Mouse (Mus musculus): ENCODE results near the gene Pars2. TPM values are rescaled to one million over a fixed set of nuclear protein-coding genes. Genes with fewer than 3 reads are reported as not detected.

The Pars2 gene
- polyA plus RNA-seq, 1 experiment from 2014 or later = 12.6 TPM

GRCm38 (mm10) chr4:106617056-106617455, 33.8 kb upstream of the Pars2 start, which contains the start of gene Lexm:
Lexm (minus strand) TSS chr4:106617241.
- Histone ChIP-seq H3K4me3 (replicated peaks; ENCODE audit: low read length) (peak within 1 kb of the TSS; percentile 4; the same call in 1 of the 2 replicates), H3K36me3 (ENCODE audit: control insufficient read depth, insufficient read depth) (no peaks in the 10 kb centered on the region), H3K27me3 (replicated peaks; ENCODE audit: control insufficient read depth, insufficient read depth, low read length) (0 out of 2 replicates have a peak, but pooled peaks cover 2% of the 10 kb centered on the region), H3K27ac (ENCODE audit: low read length) (no peak within 1 kb of the TSS), H3K4me2 (ENCODE audit: low read length) (peak within 1 kb of the TSS; percentile 39), H3K9ac (replicated peaks; ENCODE audit: low read depth, low read length) (no peak within 1 kb of the TSS; the same call in 1 of the 2 replicates), H3K9me3 (ENCODE audit: control insufficient read depth, low read length) (no peaks in the 10 kb centered on the region), H3K4me1 (replicated peaks; ENCODE audit: control insufficient read depth, insufficient read depth, low read length) (peaks cover 10% of the 10 kb centered on the region)
- WGBS = 2% methylated on average over 18 of the region's 19 CpGs
- 0 out of 2 replicates have a peak, but pooled peaks have one; percentile 21 for ATAC-seq

GRCm38 (mm10) chr4:106618898-106619297, 32.0 kb upstream of the Pars2 start:
- peaks cover 10% of the 10 kb centered on the region for H3K4me1 ChIP-seq (replicated peaks; ENCODE audit: control insufficient read depth, insufficient read depth, low read length)
- no peak overlapping the region for H3K9ac ChIP-seq (replicated peaks; ENCODE audit: low read depth, low read length)
- no peak for ATAC-seq
- H3K36me3 ChIP-seq (ENCODE audit: control insufficient read depth, insufficient read depth) = no peaks in the 10 kb centered on the region
- peaks cover 15% of the 10 kb centered on the region for H3K27me3 ChIP-seq (replicated peaks; ENCODE audit: control insufficient read depth, insufficient read depth, low read length)
- H3K4me2 ChIP-seq (ENCODE audit: low read length) = no peak overlapping the region
- H3K27ac ChIP-seq (ENCODE audit: low read length) = no peak overlapping the region
- H3K9me3 ChIP-seq (ENCODE audit: control insufficient read depth, low read length) = no peaks in the 10 kb centered on the region
- no peak overlapping the region for H3K4me3 ChIP-seq (replicated peaks; ENCODE audit: low read length)
- WGBS = 94% methylated on average over 4 of the region's 4 CpGs

- Histone ChIP-seq H3K9me3 (ENCODE audit: control insufficient read depth, low read length) (no peaks in the 10 kb centered on the region), H3K9ac (replicated peaks; ENCODE audit: low read depth, low read length) (no peak overlapping the region), H3K27me3 (replicated peaks; ENCODE audit: control insufficient read depth, insufficient read depth, low read length) (peaks cover 20% of the 10 kb centered on the region), H3K36me3 (ENCODE audit: control insufficient read depth, insufficient read depth) (no peaks in the 10 kb centered on the region), H3K27ac (ENCODE audit: low read length) (no peak overlapping the region), H3K4me2 (ENCODE audit: low read length) (no peak overlapping the region), H3K4me1 (replicated peaks; ENCODE audit: control insufficient read depth, insufficient read depth, low read length) (peaks cover 7% of the 10 kb centered on the region), H3K4me3 (replicated peaks; ENCODE audit: low read length) (no peak overlapping the region)
- 75% methylated on average over 3 of the region's 3 CpGs for WGBS
- ATAC-seq = no peak
Measured at GRCm38 (mm10) chr4:106621428-106621827, 29.4 kb upstream of the Pars2 start.

- 30% methylated on average over 16 of the region's 16 CpGs for WGBS
- no peak within 1 kb of the TSS for H3K4me2 ChIP-seq (ENCODE audit: low read length)
- peaks cover 20% of the 10 kb centered on the region for H3K27me3 ChIP-seq (replicated peaks; ENCODE audit: control insufficient read depth, insufficient read depth, low read length)
Measured at GRCm38 (mm10) chr4:106622030-106622493, 28.8 kb upstream of the Pars2 start, which contains the start of gene Ttc22. Ttc22 (plus strand) TSS chr4:106622432.

GRCm38 (mm10) chr4:106622712-106623111, 28.2 kb upstream of the Pars2 start:
- Histone ChIP-seq H3K27me3 (replicated peaks; ENCODE audit: control insufficient read depth, insufficient read depth, low read length) (peaks cover 20% of the 10 kb centered on the region), H3K9me3 (ENCODE audit: control insufficient read depth, low read length) (no peaks in the 10 kb centered on the region), H3K27ac (ENCODE audit: low read length) (no peak overlapping the region), H3K36me3 (ENCODE audit: control insufficient read depth, insufficient read depth) (no peaks in the 10 kb centered on the region), H3K4me1 (replicated peaks; ENCODE audit: control insufficient read depth, insufficient read depth, low read length) (peaks cover 2% of the 10 kb centered on the region; the same call in 1 of the 2 replicates), H3K4me3 (replicated peaks; ENCODE audit: low read length) (no peak overlapping the region), H3K4me2 (ENCODE audit: low read length) (no peak overlapping the region), H3K9ac (replicated peaks; ENCODE audit: low read depth, low read length) (no peak overlapping the region)
- 30% methylated on average over 28 of the region's 28 CpGs for WGBS
- no peak for ATAC-seq

More at GRCm38 (mm10) chr4:106622030-106622493, 28.8 kb upstream of the Pars2 start, which contains the start of gene Ttc22:
- Histone ChIP-seq H3K4me1 (replicated peaks; ENCODE audit: control insufficient read depth, insufficient read depth, low read length) (peaks cover 5% of the 10 kb centered on the region), H3K27ac (ENCODE audit: low read length) (no peak within 1 kb of the TSS), H3K36me3 (ENCODE audit: control insufficient read depth, insufficient read depth) (no peaks in the 10 kb centered on the region), H3K9ac (replicated peaks; ENCODE audit: low read depth, low read length) (no peak within 1 kb of the TSS), H3K9me3 (ENCODE audit: control insufficient read depth, low read length) (no peaks in the 10 kb centered on the region), H3K4me3 (replicated peaks; ENCODE audit: low read length) (no peak within 1 kb of the TSS)
- no peak for ATAC-seq

- no peak for ATAC-seq
- H3K9ac ChIP-seq (replicated peaks; ENCODE audit: low read depth, low read length) = no peak overlapping the region
- H3K36me3 ChIP-seq (ENCODE audit: control insufficient read depth, insufficient read depth) = no peaks in the 10 kb centered on the region
- no peak overlapping the region for H3K27ac ChIP-seq (ENCODE audit: low read length)
- H3K27me3 ChIP-seq (replicated peaks; ENCODE audit: control insufficient read depth, insufficient read depth, low read length) = peaks cover 18% of the 10 kb centered on the region
- WGBS = 91% methylated on average over 10 of the region's 10 CpGs
- no peak overlapping the region for H3K4me3 ChIP-seq (replicated peaks; ENCODE audit: low read length)
- H3K4me1 ChIP-seq (replicated peaks; ENCODE audit: control insufficient read depth, insufficient read depth, low read length) = peaks cover 2% of the 10 kb centered on the region; the same call in 1 of the 2 replicates
- H3K4me2 ChIP-seq (ENCODE audit: low read length) = no peak overlapping the region
- no peaks in the 10 kb centered on the region for H3K9me3 ChIP-seq (ENCODE audit: control insufficient read depth, low read length)
Measured at GRCm38 (mm10) chr4:106624271-106624670, 26.6 kb upstream of the Pars2 start.

- no peak overlapping the region for H3K27ac ChIP-seq (ENCODE audit: low read length)
- H3K4me1 ChIP-seq (replicated peaks; ENCODE audit: control insufficient read depth, insufficient read depth, low read length) = peaks cover 27% of the 10 kb centered on the region
- H3K9ac ChIP-seq (replicated peaks; ENCODE audit: low read depth, low read length) = no peak overlapping the region
- ATAC-seq = no peak
- no peaks in the 10 kb centered on the region for H3K36me3 ChIP-seq (ENCODE audit: control insufficient read depth, insufficient read depth)
- H3K4me3 ChIP-seq (replicated peaks; ENCODE audit: low read length) = no peak overlapping the region
- H3K27me3 ChIP-seq (replicated peaks; ENCODE audit: control insufficient read depth, insufficient read depth, low read length) = peaks cover 15% of the 10 kb centered on the region
- no peaks in the 10 kb centered on the region for H3K9me3 ChIP-seq (ENCODE audit: control insufficient read depth, low read length)
- no peak overlapping the region for H3K4me2 ChIP-seq (ENCODE audit: low read length)
- 60% methylated on average over 5 of the region's 5 CpGs for WGBS
Measured at GRCm38 (mm10) chr4:106627809-106628208, 23.1 kb upstream of the Pars2 start.

- WGBS = 64% methylated on average over 9 of the region's 9 CpGs
- no peak overlapping the region for H3K4me3 ChIP-seq (replicated peaks; ENCODE audit: low read length)
- peaks cover 7% of the 10 kb centered on the region for H3K27me3 ChIP-seq (replicated peaks; ENCODE audit: control insufficient read depth, insufficient read depth, low read length)
- no peak overlapping the region for H3K27ac ChIP-seq (ENCODE audit: low read length)
- H3K36me3 ChIP-seq (ENCODE audit: control insufficient read depth, insufficient read depth) = no peaks in the 10 kb centered on the region
- H3K9ac ChIP-seq (replicated peaks; ENCODE audit: low read depth, low read length) = no peak overlapping the region
- no peaks in the 10 kb centered on the region for H3K9me3 ChIP-seq (ENCODE audit: control insufficient read depth, low read length)
- no peak for ATAC-seq
- H3K4me1 ChIP-seq (replicated peaks; ENCODE audit: control insufficient read depth, insufficient read depth, low read length) = peaks cover 35% of the 10 kb centered on the region
- no peak overlapping the region for H3K4me2 ChIP-seq (ENCODE audit: low read length)
Measured at GRCm38 (mm10) chr4:106628650-106629360, 22.1 kb upstream of the Pars2 start.

- no peak for ATAC-seq
- Histone ChIP-seq H3K27ac (ENCODE audit: low read length) (no peak overlapping the region), H3K4me2 (ENCODE audit: low read length) (no peak overlapping the region), H3K4me1 (replicated peaks; ENCODE audit: control insufficient read depth, insufficient read depth, low read length) (peaks cover 41% of the 10 kb centered on the region), H3K9me3 (ENCODE audit: control insufficient read depth, low read length) (no peaks in the 10 kb centered on the region), H3K27me3 (replicated peaks; ENCODE audit: control insufficient read depth, insufficient read depth, low read length) (peaks cover 4% of the 10 kb centered on the region; the same call in 1 of the 2 replicates), H3K4me3 (replicated peaks; ENCODE audit: low read length) (no peak overlapping the region), H3K9ac (replicated peaks; ENCODE audit: low read depth, low read length) (no peak overlapping the region), H3K36me3 (ENCODE audit: control insufficient read depth, insufficient read depth) (no peaks in the 10 kb centered on the region)
- 71% methylated on average over 5 of the region's 5 CpGs for WGBS
Measured at GRCm38 (mm10) chr4:106629374-106629773, 21.5 kb upstream of the Pars2 start.

Measured in forebrain, embryonic 16.5 days (tissue).